Mouse (Mus musculus) frontal cortex, postnatal 10 days (tissue): Measurements from ENCODE around the gene Lrrc27.

Source experiments
- DNase-seq, 2 experiments: peaks; one replicate each; pipeline ENCODE4 v3.0.0; 2022; ENCODE audit warnings: low spot score in 2 of 2, mixed read lengths in 1 of 2

The Lrrc27 gene

DNA sequence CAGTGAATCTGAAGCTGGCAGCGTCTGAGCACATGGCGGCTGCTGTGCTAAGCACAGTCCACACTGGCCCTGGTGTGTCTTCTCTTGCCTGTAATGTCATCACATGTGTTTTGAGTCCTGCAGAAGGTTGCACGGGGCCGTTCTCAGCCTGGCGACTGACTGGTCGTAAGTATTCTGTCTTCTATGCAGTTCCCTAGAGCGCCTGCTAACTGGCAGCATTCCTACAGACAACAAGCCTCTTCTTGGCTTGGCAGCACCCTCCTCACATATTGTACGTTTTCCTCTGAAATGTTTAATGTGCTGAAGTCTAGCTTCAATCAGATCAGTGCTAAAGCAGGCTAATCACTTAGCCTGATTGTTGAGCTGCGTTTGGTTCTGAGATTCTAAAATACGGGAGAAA, 62.8 kb downstream of the Lrrc27 start:
- no peak for DNase-seq

DNA sequence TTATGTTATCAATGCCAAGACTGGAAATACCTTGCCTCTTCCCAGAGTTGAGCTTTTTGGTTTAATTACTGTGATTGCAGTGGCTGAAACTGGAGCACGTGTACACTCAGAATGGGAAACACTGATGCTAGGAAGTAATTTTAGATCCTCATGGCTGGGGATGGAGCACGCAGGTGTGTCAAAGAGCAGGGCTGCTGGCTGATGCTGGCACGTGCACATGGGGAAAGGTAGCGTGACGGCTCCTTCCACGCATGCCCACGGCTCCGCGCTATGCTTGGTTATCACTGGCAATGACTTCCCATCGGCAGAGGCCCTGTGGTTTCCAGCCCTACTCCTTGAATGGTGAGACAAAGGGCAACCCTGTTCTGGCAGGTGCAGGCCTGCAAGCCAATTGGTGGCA, 63.4 kb downstream of the Lrrc27 start:
- DNase-seq: no peak

DNA sequence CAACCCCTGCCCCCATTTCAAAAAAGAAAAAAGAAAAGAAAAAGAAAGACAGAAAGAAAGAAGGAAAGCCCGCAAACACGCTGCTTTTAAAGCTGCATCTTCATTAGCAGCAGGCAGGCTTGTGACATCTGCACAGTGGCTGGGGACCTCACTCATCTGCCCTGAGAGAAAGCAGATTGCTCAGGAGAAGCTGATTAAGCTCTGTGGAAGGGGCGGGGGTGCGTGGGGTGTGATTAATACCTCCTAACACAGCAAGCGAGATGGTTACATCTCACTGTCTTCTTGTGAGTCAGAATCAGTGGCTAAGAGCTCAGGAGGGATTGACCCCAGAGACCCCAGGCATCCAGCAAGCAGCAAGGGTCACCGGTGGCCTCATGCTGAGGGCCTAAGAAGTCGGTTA, 64.7 kb downstream of the Lrrc27 start:
- DNase-seq: no peak

DNA sequence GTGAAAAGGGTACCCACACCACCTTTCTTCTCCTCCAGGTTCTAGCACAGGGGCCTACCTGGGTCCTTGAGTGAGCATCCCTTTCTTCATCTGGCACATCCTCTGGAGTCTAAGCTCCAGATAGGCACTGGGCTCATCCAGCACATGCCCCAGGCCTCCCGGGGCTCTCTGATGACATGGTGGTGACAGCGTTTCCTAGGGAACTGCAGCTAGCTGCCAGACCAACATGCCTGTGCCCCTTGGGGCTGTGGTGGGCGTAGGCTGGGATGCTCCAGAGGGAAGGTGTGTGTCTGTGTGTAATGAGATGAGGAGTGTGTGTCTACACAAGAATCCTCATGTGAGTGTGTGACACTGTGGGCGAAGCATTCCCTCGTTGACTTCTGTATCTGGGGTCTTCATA, 66.8 kb downstream of the Lrrc27 start:
- DNase-seq: no peak

DNA sequence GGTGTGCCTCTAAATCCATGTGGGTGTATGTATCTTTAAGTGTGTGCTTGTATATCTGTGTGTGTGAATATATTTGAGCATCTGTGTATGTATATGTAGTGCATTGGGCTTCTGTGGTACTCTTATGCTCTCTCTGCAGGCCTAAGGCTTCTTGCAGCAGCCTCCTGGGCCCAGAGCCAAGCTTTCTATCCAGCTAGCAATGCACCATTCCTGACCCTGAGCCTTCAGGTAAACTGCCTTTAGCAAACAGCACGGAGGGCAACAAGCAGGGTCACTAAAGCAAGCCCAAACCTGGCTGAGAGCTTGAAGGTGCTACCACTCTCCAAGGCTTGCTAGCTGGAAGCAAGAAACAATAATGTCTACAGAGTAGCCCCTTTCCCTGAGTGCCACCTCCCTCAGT, 67.3 kb downstream of the Lrrc27 start:
- DNase-seq: no peak

DNA sequence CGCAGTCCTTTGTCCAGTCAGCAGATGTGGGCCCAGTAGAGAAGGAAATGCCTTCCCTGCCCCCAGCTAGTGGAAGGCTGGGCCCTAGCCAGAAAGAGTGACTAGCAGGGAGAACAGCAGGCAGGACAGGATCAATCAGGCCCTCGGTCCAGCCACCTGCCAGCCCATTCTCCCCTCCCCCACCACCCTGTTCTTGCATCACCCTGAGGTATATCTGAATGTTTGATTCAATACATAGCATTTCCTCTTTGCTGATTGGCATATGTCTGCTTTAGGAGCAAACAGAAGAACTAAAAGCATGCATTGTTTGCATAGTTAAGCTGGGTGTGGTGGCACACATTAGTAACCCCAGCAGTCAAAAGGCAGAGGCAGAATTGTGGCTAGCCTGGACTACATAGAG, 68.4 kb downstream of the Lrrc27 start:
- DNase-seq: no peak

DNA sequence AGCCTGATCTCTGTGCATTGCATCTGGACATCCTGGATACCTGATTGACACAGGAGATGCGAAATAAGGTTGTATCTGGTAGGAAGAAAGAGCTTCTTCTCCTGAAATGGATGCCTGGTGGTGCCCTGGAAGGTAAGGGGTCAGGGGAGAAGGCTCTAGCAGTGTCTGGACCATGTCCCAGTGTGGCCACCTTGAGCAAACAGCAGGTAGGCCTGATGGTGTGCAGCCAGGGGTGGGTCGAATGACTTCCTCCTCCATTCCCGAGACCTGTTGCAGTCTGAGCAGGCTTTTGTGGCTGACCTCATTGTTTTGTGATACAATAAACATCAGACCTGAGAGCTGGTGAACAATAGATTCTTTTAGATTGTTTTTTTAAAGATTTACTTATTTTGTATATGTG, 69.2 kb downstream of the Lrrc27 start:
- no peak for DNase-seq

DNA sequence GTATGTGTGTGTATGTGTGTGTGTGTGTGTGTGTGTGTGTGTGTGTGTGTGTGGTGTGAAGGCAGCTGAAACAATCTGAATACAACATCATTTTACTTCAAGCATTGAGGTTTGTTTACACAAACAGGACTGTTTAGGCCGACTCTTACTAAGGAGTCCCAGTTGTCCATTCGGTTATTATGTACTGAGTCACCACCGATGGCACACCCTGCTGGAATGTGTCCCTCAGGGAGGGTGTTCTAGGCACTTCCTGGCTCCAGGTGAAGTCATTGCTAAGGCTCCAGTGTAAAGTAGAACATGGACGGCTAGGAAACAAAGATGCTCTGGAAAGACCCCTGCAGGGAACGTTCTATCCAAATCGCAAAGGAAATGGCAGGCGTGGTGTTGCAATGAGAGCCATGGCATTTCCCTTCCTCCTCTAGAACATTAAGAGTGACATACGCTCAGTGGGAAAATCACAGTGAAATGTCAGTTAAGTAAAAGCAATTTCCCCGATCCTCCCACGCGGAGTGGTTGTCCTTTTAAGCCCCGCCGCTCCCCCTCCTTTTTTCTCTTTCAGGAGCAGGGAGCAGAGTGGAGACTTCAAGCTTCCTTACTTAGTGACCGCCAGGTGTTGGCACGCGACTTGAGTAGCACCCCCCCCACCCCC, 72.6 kb downstream of the Lrrc27 start:
- no peak for DNase-seq

DNA sequence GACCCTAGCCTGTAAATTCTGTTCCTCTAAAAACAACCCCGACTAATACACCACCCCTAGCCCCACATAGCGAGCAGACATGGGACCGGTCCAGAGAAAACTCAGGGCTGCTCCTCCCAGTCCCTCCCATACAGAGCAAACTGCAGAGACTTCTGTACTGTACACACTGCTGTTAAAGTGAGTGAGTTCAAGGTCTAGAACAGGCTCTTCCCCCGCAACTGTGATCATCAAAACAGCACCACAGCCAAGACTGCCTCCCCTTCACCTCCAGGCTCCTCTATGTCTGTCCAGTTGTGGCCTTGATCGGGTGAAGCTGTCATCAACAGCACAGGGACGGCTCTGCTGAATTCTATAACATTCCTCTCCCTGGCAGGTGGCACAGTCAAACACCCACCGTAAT, 75.8 kb downstream of the Lrrc27 start:
- DNase-seq: no peak
